Mouse (Mus musculus) kidney, adult 2 months (tissue): ENCODE measurements around the gene D17H6S53E. TPM values are rescaled to one million over a fixed set of nuclear protein-coding genes. Genes with fewer than 3 reads are reported as not detected.

Experiments
- DNase-seq: peaks from one replicate; pipeline ENCODE4 v3.0.0; 2021
- H3K27ac ChIP-seq: fragments of 200-500 bp; 2 replicates; pipeline ENCODE4 v1.5.1; 2012; ENCODE audit warnings: low read depth, low read length, control low read depth, inconsistent platforms; ENCODE audit not compliant: insufficient read depth
- H3K27me3 ChIP-seq: fragments of 200-500 bp; replicated peaks from 2 replicates; pipeline ENCODE4 v1.6.1; 2012; ENCODE audit warnings: mild to moderate bottlenecking, moderate library complexity, low read length, inconsistent platforms; ENCODE audit not compliant: control insufficient read depth, insufficient read depth
- H3K36me3 ChIP-seq: fragments of 200-500 bp; 2 replicates; pipeline ENCODE4 v1.6.1; 2012; ENCODE audit warnings: mild to moderate bottlenecking, moderate library complexity, low read length, inconsistent platforms; ENCODE audit not compliant: control insufficient read depth, insufficient read depth
- H3K4me1 ChIP-seq: fragments of 200-500 bp; 2 replicates; pipeline ENCODE4 v1.6.1; 2011; ENCODE audit warnings: low read length; ENCODE audit not compliant: control insufficient read depth, insufficient read depth
- H3K4me3 ChIP-seq: fragments of 200-500 bp; 2 replicates; pipeline ENCODE4 v1.5.1; 2011; ENCODE audit warnings: mild to moderate bottlenecking, low read depth, low read length, control low read depth; ENCODE audit not compliant: insufficient read depth
- CTCF ChIP-seq: fragments of 200-500 bp; conservative IDR thresholded peaks from 2 replicates; pipeline ENCODE4 v1.5.1; 2011; ENCODE audit warnings: low read depth, mild to moderate bottlenecking, control low read depth, low read length, moderate library complexity, mixed read lengths; ENCODE audit not compliant: insufficient read depth, insufficient read length
- POLR2A ChIP-seq: fragments of 200-500 bp; IDR thresholded peaks from one replicate; pipeline ENCODE4 v1.6.1; 2011; ENCODE audit warnings: low read depth, low read length, control low read depth
- WGBS: fragments of 180-500 bp; shearing (Covaris S2); methylation state at CpG from one replicate; pipeline ENCODE4 v1.1.7; 2018; 5-methylcytosine and 5-hydroxymethylcytosine counted together
- polyA plus RNA-seq: library from polyadenylated mRNA; depleted of rRNA; stranded (reverse); fragments of >200 nt; gene quantifications from 2 replicates; pipeline ENCODE4 v1.2.3, GENCODE M21; 2012

The D17H6S53E gene
- polyA plus RNA-seq, 1 experiment: 10.7 TPM

- no peak for DNase-seq
- H3K27me3 ChIP-seq: no peaks in the 10 kb centered on the region
- WGBS: 88% methylated on average over 16 of the region's 16 CpGs
- no peaks in the 10 kb centered on the region for H3K4me1 ChIP-seq
- no peak overlapping the region for H3K4me3 ChIP-seq
- H3K27ac ChIP-seq: no peak overlapping the region
- TF ChIP-seq POLR2A (no peak), CTCF (no peak)
- H3K36me3 ChIP-seq: no peaks in the 10 kb centered on the region
Observed at GRCm38 (mm10) chr17:35082841-35083576, 43.2 kb upstream of the D17H6S53E start.

DNA sequence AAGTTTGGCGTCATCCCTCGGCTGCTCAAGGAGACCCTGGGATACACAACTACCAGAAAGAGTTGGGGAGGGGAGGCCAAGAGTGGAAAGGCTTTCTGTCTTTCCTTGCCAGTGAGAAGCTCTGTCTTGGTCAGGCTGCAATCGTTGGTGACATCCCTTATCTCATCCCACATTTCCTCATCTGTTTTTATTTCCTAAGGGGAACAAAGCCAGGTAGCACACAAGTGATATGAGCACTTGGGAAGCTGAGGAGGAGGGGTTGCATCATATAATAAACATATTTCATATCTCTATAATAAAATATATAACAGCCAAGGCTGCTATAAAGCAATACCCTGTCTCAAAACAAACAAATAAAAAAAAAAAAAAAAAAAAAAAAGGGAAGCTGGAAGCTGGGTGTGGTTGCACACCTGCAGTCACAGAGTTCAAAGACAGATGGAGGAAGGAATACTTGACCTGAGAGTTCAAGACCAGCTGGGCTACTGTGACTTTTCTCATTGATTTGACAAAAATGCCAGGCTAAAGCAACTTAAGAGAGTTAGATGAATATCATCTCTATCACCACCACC is 42.2 kb upstream of the D17H6S53E start:
- no peaks in the 10 kb centered on the region for H3K27me3 ChIP-seq
- no peaks in the 10 kb centered on the region for H3K36me3 ChIP-seq
- no peak overlapping the region for H3K27ac ChIP-seq
- WGBS: 69% methylated on average over 3 of the region's 3 CpGs
- DNase-seq: no peak
- no peak for TF ChIP-seq CTCF
- TF ChIP-seq POLR2A: no peak
- no peak overlapping the region for H3K4me3 ChIP-seq
- H3K4me1 ChIP-seq: no peaks in the 10 kb centered on the region

GRCm38 (mm10) chr17:35085208-35085865 is 40.8 kb upstream of the D17H6S53E start, which contains the start of gene Ly6g6f:
TSS of gene Ly6g6f (minus strand) at chr17:35085610.
- no peak within 1 kb of the TSS for H3K4me3 ChIP-seq
- no peak within 1 kb of the TSS for H3K27ac ChIP-seq
- DNase-seq: no peak
- H3K36me3 ChIP-seq: no peaks in the 10 kb centered on the region
- 80% methylated on average over 7 of the region's 7 CpGs for WGBS
- TF ChIP-seq POLR2A (no peak), CTCF (no peak)
- H3K4me1 ChIP-seq: peaks cover 4% of the 10 kb centered on the region; the same call in 1 of the 2 replicates
- no peaks in the 10 kb centered on the region for H3K27me3 ChIP-seq

GRCm38 (mm10) chr17:35088151-35088550 is 38.0 kb upstream of the D17H6S53E start:
- Histone ChIP-seq H3K27ac (no peak overlapping the region), H3K4me3 (no peak overlapping the region), H3K27me3 (no peaks in the 10 kb centered on the region), H3K4me1 (peaks cover 5% of the 10 kb centered on the region; the same call in 1 of the 2 replicates), H3K36me3 (peaks cover 3% of the 10 kb centered on the region; the same call in 1 of the 2 replicates)
- no peak for DNase-seq
- 53% methylated on average over 2 of the region's 2 CpGs for WGBS
- no peak for TF ChIP-seq CTCF
- TF ChIP-seq POLR2A: no peak

- peak; percentile 96 for DNase-seq
- H3K27ac ChIP-seq: peak within 1 kb of the TSS; percentile 100
- TF ChIP-seq POLR2A (peak; percentile 59), CTCF (no peak)
- peaks cover 5% of the 10 kb centered on the region; the same call in 1 of the 2 replicates for H3K4me1 ChIP-seq
- H3K27me3 ChIP-seq: no peaks in the 10 kb centered on the region
- H3K36me3 ChIP-seq: peaks cover 3% of the 10 kb centered on the region; the same call in 1 of the 2 replicates
- 2% methylated on average over 67 of the region's 67 CpGs for WGBS
- H3K4me3 ChIP-seq: peak within 1 kb of the TSS; percentile 96
Observed at GRCm38 (mm10) chr17:35088825-35089644, 37.1 kb upstream of the D17H6S53E start, which contains the start of gene Abhd16a. TSS of gene Abhd16a (plus strand) at chr17:35089263.

GRCm38 (mm10) chr17:35090166-35090932 is 35.8 kb upstream of the D17H6S53E start:
- peak overlapping the region; percentile 34 for H3K4me3 ChIP-seq
- DNase-seq: no peak
- H3K27me3 ChIP-seq: no peaks in the 10 kb centered on the region
- H3K4me1 ChIP-seq: peaks cover 5% of the 10 kb centered on the region; the same call in 1 of the 2 replicates
- TF ChIP-seq POLR2A (no peak), CTCF (no peak)
- WGBS: 55% methylated on average over 8 of the region's 8 CpGs
- peak overlapping the region; percentile 100; the same call in 1 of the 2 replicates for H3K27ac ChIP-seq
- peaks cover 3% of the 10 kb centered on the region; the same call in 1 of the 2 replicates for H3K36me3 ChIP-seq
